Mouse (Mus musculus): Measurements from ENCODE around the gene Pdzrn3. TPM values are rescaled to one million over a fixed set of nuclear protein-coding genes. Genes with fewer than 3 reads are reported as not detected.

Pdzrn3 gene
- total RNA-seq, 1 experiment: 3.8 TPM

DNA sequence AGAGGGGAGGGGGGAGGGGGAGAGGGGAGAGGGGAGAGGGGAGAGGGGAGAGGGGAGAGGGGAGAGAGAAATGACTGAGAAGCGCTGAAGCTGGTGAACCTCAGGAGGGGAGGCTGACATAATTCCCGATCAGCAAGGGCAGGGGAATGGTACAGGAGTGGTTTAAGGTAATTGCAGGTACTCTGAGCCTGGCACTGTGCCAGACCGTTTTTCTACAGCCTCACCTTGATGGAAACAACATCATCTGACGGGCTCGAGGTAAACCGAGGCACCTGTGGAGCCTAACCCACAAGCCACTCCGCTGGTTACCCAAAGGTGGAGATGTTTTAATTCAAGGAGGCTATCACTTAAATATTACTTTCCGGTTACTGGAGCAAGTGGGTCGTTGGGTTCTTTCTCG lies 1.6 kb downstream of the Pdzrn3 start:
- H3K27ac ChIP-seq (ENCODE audit: insufficient read depth, low read depth, low read length, poor library complexity, severe bottlenecking): no peak overlapping the region
- TF ChIP-seq ZNF384 (IDR thresholded peaks at IDR 0.05; ENCODE audit: low read depth, low read length) (no peak), HCFC1 (IDR thresholded peaks at IDR 0.05; ENCODE audit: borderline replicate concordance, insufficient read depth, low read length) (no peak), MAFK (IDR thresholded peaks at IDR 0.05; ENCODE audit: insufficient read depth, low read depth, low read length) (no peak), CHD2 (IDR thresholded peaks at IDR 0.05; ENCODE audit: low read depth, low read length) (no peak), ZC3H11A (IDR thresholded peaks at IDR 0.05; ENCODE audit: borderline replicate concordance, low read depth, low read length) (no peak)
- no peak for DNase-seq (ENCODE audit: low read depth, low spot score)
- H3K9me3 ChIP-seq (ENCODE audit: control insufficient read depth, insufficient read depth, low read depth, low read length): no peaks in the 10 kb centered on the region
- no peak overlapping the region for H3K4me3 ChIP-seq (ENCODE audit: insufficient read depth in 1 of 2, low read depth in 1 of 2, low read length in 2 of 2, poor library complexity in 1 of 2, severe bottlenecking in 1 of 2)
- in situ Hi-C loops (cut with MboI; ENCODE audit: low sequenced_read_pairs in 2 of 2, unreplicated experiment in 2 of 2): no loop called here
- H3K9ac ChIP-seq (ENCODE audit: insufficient read depth, low read depth, low read length, poor library complexity, severe bottlenecking): no peak overlapping the region
- H3K36me3 ChIP-seq (ENCODE audit: control insufficient read depth, insufficient read depth, low read length, poor library complexity, severe bottlenecking): no peaks in the 10 kb centered on the region
- no peaks in the 10 kb centered on the region; a peak in 1 of 4 replicates for H3K4me1 ChIP-seq (ENCODE audit: control insufficient read depth in 2 of 2, insufficient read depth in 2 of 2, low read length in 2 of 2, poor library complexity in 1 of 2)

DNA sequence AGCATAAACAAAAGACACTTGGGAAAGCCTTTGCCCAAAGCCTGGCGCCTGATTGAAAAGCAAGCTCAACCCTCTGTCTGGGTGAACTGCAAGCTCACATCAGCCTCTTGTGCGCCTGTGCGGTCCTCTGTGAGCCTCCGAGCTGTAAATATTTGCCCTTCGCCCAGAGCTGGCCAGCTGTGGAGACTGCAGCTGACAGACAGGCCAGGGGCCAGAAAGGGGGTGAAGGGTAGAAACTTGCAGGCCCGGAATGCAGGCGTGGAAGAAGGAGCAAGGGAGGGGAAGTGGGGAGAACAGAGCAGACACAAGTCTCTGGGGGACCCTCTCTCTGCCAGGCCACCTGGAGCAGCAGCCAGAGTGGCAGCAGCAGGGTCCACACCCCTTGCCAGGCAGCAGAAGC lies 3.0 kb downstream of the Pdzrn3 start:
- in situ Hi-C loops (cut with MboI; ENCODE audit: low sequenced_read_pairs in 2 of 2, unreplicated experiment in 2 of 2): no loop called here
- Histone ChIP-seq H3K27ac (ENCODE audit: insufficient read depth, low read depth, low read length, poor library complexity, severe bottlenecking) (no peak overlapping the region), H3K36me3 (ENCODE audit: control insufficient read depth, insufficient read depth, low read length, poor library complexity, severe bottlenecking) (no peaks in the 10 kb centered on the region), H3K4me3 (ENCODE audit: insufficient read depth in 1 of 2, low read depth in 1 of 2, low read length in 2 of 2, poor library complexity in 1 of 2, severe bottlenecking in 1 of 2) (no peak overlapping the region), H3K9me3 (ENCODE audit: control insufficient read depth, insufficient read depth, low read depth, low read length) (no peaks in the 10 kb centered on the region), H3K4me1 (ENCODE audit: control insufficient read depth in 2 of 2, insufficient read depth in 2 of 2, low read length in 2 of 2, poor library complexity in 1 of 2) (no peaks in the 10 kb centered on the region; a peak in 1 of 4 replicates), H3K9ac (ENCODE audit: insufficient read depth, low read depth, low read length, poor library complexity, severe bottlenecking) (no peak overlapping the region)
- TF ChIP-seq ZNF384 (IDR thresholded peaks at IDR 0.05; ENCODE audit: low read depth, low read length): no peak
- no peak for TF ChIP-seq CHD2 (IDR thresholded peaks at IDR 0.05; ENCODE audit: low read depth, low read length)
- no peak for TF ChIP-seq HCFC1 (IDR thresholded peaks at IDR 0.05; ENCODE audit: borderline replicate concordance, insufficient read depth, low read length)
- TF ChIP-seq MAFK (IDR thresholded peaks at IDR 0.05; ENCODE audit: insufficient read depth, low read depth, low read length): no peak
- no peak for TF ChIP-seq ZC3H11A (IDR thresholded peaks at IDR 0.05; ENCODE audit: borderline replicate concordance, low read depth, low read length)
- no peak for DNase-seq (ENCODE audit: low read depth, low spot score)

DNA sequence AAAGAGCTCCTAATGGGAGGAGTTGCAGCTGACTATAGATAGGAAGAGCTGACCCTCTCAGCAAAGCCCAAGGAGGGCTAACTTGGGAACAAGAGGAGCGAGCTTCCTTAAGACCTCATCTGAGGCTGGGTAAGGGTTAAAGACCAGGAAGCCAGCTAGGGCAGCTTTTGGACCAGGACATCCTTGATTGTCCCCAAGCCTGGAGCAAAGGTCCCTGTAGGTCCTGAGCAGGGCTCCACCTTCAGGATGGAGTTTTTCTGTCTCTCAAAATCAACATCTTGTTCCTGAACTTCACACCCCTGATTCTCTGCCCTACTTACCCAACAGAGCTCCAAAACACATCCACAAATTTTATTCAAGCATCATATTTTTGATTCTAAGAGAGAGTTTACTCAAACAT lies 3.5 kb downstream of the Pdzrn3 start:
- Histone ChIP-seq H3K27ac (ENCODE audit: insufficient read depth, low read depth, low read length, poor library complexity, severe bottlenecking) (no peak overlapping the region), H3K9ac (ENCODE audit: insufficient read depth, low read depth, low read length, poor library complexity, severe bottlenecking) (no peak overlapping the region), H3K36me3 (ENCODE audit: control insufficient read depth, insufficient read depth, low read length, poor library complexity, severe bottlenecking) (no peaks in the 10 kb centered on the region), H3K4me3 (ENCODE audit: insufficient read depth in 1 of 2, low read depth in 1 of 2, low read length in 2 of 2, poor library complexity in 1 of 2, severe bottlenecking in 1 of 2) (no peak overlapping the region), H3K9me3 (ENCODE audit: control insufficient read depth, insufficient read depth, low read depth, low read length) (no peaks in the 10 kb centered on the region), H3K4me1 (ENCODE audit: control insufficient read depth in 2 of 2, insufficient read depth in 2 of 2, low read length in 2 of 2, poor library complexity in 1 of 2) (no peaks in the 10 kb centered on the region; a peak in 1 of 4 replicates)
- TF ChIP-seq ZC3H11A (IDR thresholded peaks at IDR 0.05; ENCODE audit: borderline replicate concordance, low read depth, low read length): no peak
- no peak for TF ChIP-seq ZNF384 (IDR thresholded peaks at IDR 0.05; ENCODE audit: low read depth, low read length)
- no peak for TF ChIP-seq HCFC1 (IDR thresholded peaks at IDR 0.05; ENCODE audit: borderline replicate concordance, insufficient read depth, low read length)
- no peak for TF ChIP-seq CHD2 (IDR thresholded peaks at IDR 0.05; ENCODE audit: low read depth, low read length)
- no peak for TF ChIP-seq MAFK (IDR thresholded peaks at IDR 0.05; ENCODE audit: insufficient read depth, low read depth, low read length)
- DNase-seq (ENCODE audit: low read depth, low spot score): no peak
- in situ Hi-C loops (cut with MboI; ENCODE audit: low sequenced_read_pairs in 2 of 2, unreplicated experiment in 2 of 2): no loop called here

DNA sequence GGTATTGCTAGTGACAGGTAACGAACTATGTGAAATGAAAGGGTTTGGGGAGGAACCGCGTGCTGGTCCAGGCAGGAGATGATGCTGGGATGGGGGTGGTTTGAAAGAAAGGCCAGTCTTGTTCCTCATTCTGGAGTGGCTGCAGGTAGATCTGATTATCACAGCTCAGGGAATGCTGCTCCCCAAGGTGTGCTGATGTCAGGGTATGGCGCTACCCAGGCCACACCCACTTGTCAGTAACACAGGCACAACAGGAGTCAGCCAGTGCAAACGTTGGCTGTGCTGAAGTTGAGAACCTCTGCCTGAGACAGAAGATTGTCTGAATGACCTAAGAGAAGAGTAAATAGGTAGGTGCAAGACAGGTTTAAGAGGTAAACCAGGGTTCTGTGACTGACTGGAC lies 4.7 kb downstream of the Pdzrn3 start:
- no peaks in the 10 kb centered on the region for H3K4me1 ChIP-seq (ENCODE audit: control insufficient read depth in 2 of 2, insufficient read depth in 2 of 2, low read length in 2 of 2, poor library complexity in 1 of 2)

More for the DNA sequence above, 4.7 kb downstream of the Pdzrn3 start:
- H3K4me3 ChIP-seq (ENCODE audit: insufficient read depth in 1 of 2, low read depth in 1 of 2, low read length in 2 of 2, poor library complexity in 1 of 2, severe bottlenecking in 1 of 2): no peak overlapping the region
- no peaks in the 10 kb centered on the region for H3K9me3 ChIP-seq (ENCODE audit: control insufficient read depth, insufficient read depth, low read depth, low read length)
- TF ChIP-seq MAFK (IDR thresholded peaks at IDR 0.05; ENCODE audit: insufficient read depth, low read depth, low read length): no peak
- TF ChIP-seq ZNF384 (IDR thresholded peaks at IDR 0.05; ENCODE audit: low read depth, low read length): no peak
- TF ChIP-seq HCFC1 (IDR thresholded peaks at IDR 0.05; ENCODE audit: borderline replicate concordance, insufficient read depth, low read length): no peak
- no peak for TF ChIP-seq ZC3H11A (IDR thresholded peaks at IDR 0.05; ENCODE audit: borderline replicate concordance, low read depth, low read length)
- TF ChIP-seq CHD2 (IDR thresholded peaks at IDR 0.05; ENCODE audit: low read depth, low read length): no peak
- no peaks in the 10 kb centered on the region for H3K36me3 ChIP-seq (ENCODE audit: control insufficient read depth, insufficient read depth, low read length, poor library complexity, severe bottlenecking)
- in situ Hi-C loops (cut with MboI; ENCODE audit: low sequenced_read_pairs in 2 of 2, unreplicated experiment in 2 of 2): no loop called here
- H3K9ac ChIP-seq (ENCODE audit: insufficient read depth, low read depth, low read length, poor library complexity, severe bottlenecking): no peak overlapping the region
- DNase-seq (ENCODE audit: low read depth, low spot score): no peak
- no peak overlapping the region for H3K27ac ChIP-seq (ENCODE audit: insufficient read depth, low read depth, low read length, poor library complexity, severe bottlenecking)

Data from ES-E14 (cell line).